Mouse (Mus musculus): ENCODE results near the gene Rccd1. TPM values are rescaled to one million over a fixed set of nuclear protein-coding genes. Genes with fewer than 3 reads are reported as not detected.
A peak's percentile ranks its signal among the peaks of the same experiment; 100 is the strongest.

Gene Rccd1
- polyA plus RNA-seq, 1 experiment from 2014 or later, result 3.7 TPM

DNA sequence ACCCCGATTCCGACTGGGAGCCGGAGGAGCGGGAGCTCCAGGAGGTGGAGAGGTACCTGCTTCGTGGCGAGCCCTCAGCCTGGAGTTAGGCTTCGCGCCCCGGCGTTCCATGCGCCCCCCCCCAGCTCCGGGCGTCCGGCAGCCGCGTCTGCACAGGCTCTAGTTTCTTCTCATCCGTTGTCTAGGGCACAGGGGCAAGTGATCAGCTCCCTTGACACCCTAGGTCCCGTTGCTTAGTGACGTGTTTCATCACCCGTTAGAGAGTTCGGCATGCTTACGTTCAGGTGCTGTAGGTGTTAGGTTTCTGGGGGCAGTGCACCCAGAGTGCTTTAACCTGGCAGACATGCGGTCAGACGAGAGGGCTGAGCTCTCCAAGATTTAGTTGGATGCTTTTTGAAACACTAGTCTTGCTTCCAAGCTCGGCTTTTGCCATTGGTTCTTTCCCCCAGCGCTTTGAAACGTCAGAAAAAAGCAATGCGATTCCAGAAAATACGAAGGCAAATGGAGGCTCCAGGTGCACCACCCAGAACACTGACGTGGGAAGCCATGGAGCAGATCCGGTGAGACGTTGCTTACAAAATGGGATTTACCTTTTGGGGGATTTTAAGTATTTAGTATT, 62.8 kb downstream of the Rccd1 start:
- Histone ChIP-seq H3K4me3 (ENCODE audit: low read depth, low read length) (peak overlapping the region; percentile 83), H3K4me2 (replicated peaks; ENCODE audit: low read depth) (peak overlapping the region; percentile 91), H3K9me3 (ENCODE audit: control insufficient read depth, low read length) (no peaks in the 10 kb centered on the region), H3K27ac (replicated peaks) (peak overlapping the region; percentile 87), H3K4me1 (replicated peaks; ENCODE audit: control insufficient read depth, insufficient read depth) (peaks cover 2% of the 10 kb centered on the region; the same call in 1 of the 2 replicates), H3K36me3 (ENCODE audit: control insufficient read depth, insufficient read depth, low read length) (peaks cover 13% of the 10 kb centered on the region), H3K27me3 (ENCODE audit: control insufficient read depth, insufficient read depth, low read length) (no peaks in the 10 kb centered on the region), H3K9ac (ENCODE audit: low read length) (peak overlapping the region; percentile 87)
- TF ChIP-seq EP300 (optimal IDR thresholded peaks at IDR 0.05) (no peak), CTCF (IDR thresholded peaks at IDR 0.05; ENCODE audit: low read depth) (no peak; the same call in 1 of the 2 replicates)
- ATAC-seq (ENCODE audit: low FRiP score, low TSS enrichment), result peak; percentile 60
- no peak for DNase-seq (ENCODE audit: low spot score)
- WGBS, result 1% methylated on average over 32 of the region's 32 CpGs

DNA sequence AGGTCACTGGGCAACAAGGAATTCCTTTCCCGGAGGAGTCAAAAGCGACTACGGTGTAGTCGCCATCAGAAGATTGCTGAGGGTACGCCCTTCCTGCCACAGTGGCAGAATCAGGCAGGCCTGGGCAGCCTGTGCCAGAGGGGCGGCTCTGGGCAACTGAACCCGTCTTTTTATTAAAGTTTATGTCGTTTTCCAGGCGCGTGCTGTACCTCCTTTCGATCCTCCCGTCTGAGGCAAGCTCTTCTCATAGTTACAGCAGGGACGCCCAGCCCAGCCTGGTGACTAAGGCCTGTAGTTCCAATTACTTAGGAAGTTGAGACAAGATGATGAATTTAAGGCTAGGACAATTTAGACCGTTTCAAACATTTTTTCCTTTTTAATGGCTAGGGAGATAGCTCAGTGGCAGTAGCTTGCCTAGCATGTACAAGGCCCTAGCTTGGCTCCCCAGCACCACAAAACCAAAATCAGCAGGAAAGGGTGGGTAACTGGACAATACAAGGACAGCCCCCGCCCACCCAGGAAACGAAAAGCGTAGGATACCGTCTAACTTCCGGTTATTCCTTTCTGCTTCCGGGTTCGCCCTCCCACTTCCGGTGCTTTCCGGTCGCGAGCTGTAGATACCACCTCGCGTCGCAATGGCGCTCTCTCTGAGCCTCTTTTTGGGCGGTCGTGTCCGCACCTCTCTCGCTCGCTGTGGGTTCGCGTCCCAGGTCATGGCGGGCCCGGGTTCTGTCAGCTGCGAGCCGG, 63.5 kb downstream of the Rccd1 start, which contains the start of gene Ngrn:
Gene Ngrn, plus strand, starts transcription at position 591 of the 747 bp plus-strand sequence.
- WGBS, result 26% methylated on average over 40 of the region's 40 CpGs
- Histone ChIP-seq H3K4me2 (replicated peaks; ENCODE audit: low read depth) (peak within 1 kb of the TSS; percentile 91), H3K9me3 (ENCODE audit: control insufficient read depth, low read length) (no peaks in the 10 kb centered on the region), H3K4me3 (ENCODE audit: low read depth, low read length) (peak within 1 kb of the TSS; percentile 83), H3K4me1 (replicated peaks; ENCODE audit: control insufficient read depth, insufficient read depth) (peaks cover 2% of the 10 kb centered on the region; the same call in 1 of the 2 replicates), H3K9ac (ENCODE audit: low read length) (peak within 1 kb of the TSS; percentile 87), H3K36me3 (ENCODE audit: control insufficient read depth, insufficient read depth, low read length) (peaks cover 13% of the 10 kb centered on the region), H3K27ac (replicated peaks) (peak within 1 kb of the TSS; percentile 87), H3K27me3 (ENCODE audit: control insufficient read depth, insufficient read depth, low read length) (no peaks in the 10 kb centered on the region)
- DNase-seq (ENCODE audit: low spot score), result peak; percentile 88
- ATAC-seq (ENCODE audit: low FRiP score, low TSS enrichment), result peak; percentile 91
- TF ChIP-seq CTCF (IDR thresholded peaks at IDR 0.05; ENCODE audit: low read depth) (peak; percentile 46), EP300 (optimal IDR thresholded peaks at IDR 0.05) (no peak)

DNA sequence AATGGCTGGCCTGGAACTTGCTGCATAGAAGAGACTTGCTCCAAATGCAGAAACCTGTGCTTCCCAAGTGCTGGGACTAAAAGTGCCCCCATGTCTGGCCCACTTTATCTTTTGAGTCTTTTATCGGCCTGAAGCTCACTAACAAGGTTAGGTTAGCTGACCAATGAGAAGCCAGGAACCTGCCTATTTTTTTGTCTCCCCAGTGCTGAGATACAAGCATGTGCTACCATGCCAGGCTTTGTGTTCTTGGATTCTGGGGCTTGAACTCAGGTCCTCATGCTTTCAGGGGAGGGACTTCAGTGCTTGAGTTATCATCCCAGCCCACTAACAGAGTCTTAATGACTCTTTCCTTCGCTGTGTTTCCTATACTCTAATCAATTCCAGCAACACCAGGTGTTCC, 66.5 kb downstream of the Rccd1 start:
- ATAC-seq (ENCODE audit: low FRiP score, low TSS enrichment), result no peak
- WGBS, result 64% methylated on average over 2 of the region's 2 CpGs

DNA sequence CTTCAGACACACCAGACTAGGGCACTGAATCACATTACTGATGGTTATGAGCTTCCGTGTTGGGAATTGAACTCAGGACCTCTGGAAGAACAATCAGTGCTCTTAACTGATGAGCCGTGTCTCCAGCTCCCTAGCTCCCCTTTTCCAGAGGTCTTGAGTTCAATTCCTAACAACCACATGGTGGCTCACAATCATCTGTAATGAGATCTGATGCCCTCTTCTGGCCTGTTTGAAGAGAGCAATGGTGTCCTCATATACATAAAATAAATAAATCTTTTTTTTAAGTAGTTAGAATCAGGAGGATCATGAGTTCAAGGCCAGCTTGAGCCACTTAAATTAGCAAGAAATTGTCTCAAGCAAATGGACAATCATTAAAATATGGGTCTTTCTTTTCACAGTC, 68.3 kb downstream of the Rccd1 start:
- Histone ChIP-seq H3K4me1 (replicated peaks; ENCODE audit: control insufficient read depth, insufficient read depth) (no peaks in the 10 kb centered on the region), H3K27ac (replicated peaks) (no peak overlapping the region), H3K9me3 (ENCODE audit: control insufficient read depth, low read length) (no peaks in the 10 kb centered on the region), H3K36me3 (ENCODE audit: control insufficient read depth, insufficient read depth, low read length) (no peaks in the 10 kb centered on the region), H3K27me3 (ENCODE audit: control insufficient read depth, insufficient read depth, low read length) (no peaks in the 10 kb centered on the region), H3K9ac (ENCODE audit: low read length) (no peak overlapping the region), H3K4me3 (ENCODE audit: low read depth, low read length) (no peak overlapping the region), H3K4me2 (replicated peaks; ENCODE audit: low read depth) (no peak overlapping the region)
- ATAC-seq (ENCODE audit: low FRiP score, low TSS enrichment) (no peak), DNase-seq (ENCODE audit: low spot score) (no peak)
- 70% methylated on average over 2 of the region's 2 CpGs for WGBS
- TF ChIP-seq CTCF (IDR thresholded peaks at IDR 0.05; ENCODE audit: low read depth) (peak; percentile 51), EP300 (optimal IDR thresholded peaks at IDR 0.05) (no peak)

More for the DNA sequence above, 66.5 kb downstream of the Rccd1 start:
- Histone ChIP-seq H3K4me3 (ENCODE audit: low read depth, low read length) (no peak overlapping the region), H3K4me2 (replicated peaks; ENCODE audit: low read depth) (no peak overlapping the region), H3K9me3 (ENCODE audit: control insufficient read depth, low read length) (no peaks in the 10 kb centered on the region), H3K27me3 (ENCODE audit: control insufficient read depth, insufficient read depth, low read length) (no peaks in the 10 kb centered on the region), H3K36me3 (ENCODE audit: control insufficient read depth, insufficient read depth, low read length) (no peaks in the 10 kb centered on the region), H3K9ac (ENCODE audit: low read length) (no peak overlapping the region), H3K4me1 (replicated peaks; ENCODE audit: control insufficient read depth, insufficient read depth) (peaks cover 2% of the 10 kb centered on the region; the same call in 1 of the 2 replicates), H3K27ac (replicated peaks) (no peak overlapping the region)
- DNase-seq (ENCODE audit: low spot score), result no peak
- TF ChIP-seq EP300 (optimal IDR thresholded peaks at IDR 0.05) (no peak), CTCF (IDR thresholded peaks at IDR 0.05; ENCODE audit: low read depth) (no peak)

DNA sequence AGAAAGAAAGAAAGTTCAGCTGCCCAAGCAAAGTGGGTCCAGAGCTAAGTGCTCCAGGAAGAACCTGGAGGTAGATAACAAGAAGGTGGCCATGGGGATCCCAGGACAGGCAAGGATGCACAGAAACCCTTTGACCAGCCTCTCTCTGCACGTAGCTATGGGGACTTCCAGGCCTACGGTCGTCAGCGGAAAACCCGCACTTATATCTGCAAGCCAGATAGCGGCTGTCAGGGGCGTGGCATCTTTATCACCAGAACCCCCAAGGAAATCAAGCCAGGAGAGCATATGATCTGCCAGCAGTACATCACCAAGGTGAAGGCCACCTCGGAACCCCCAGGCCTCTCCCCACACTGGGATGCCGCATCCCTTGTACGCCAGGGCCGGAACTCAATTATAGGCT, 71.4 kb downstream of the Rccd1 start:
- no peak overlapping the region for H3K4me3 ChIP-seq (ENCODE audit: low read depth, low read length)
- no peaks in the 10 kb centered on the region for H3K4me1 ChIP-seq (replicated peaks; ENCODE audit: control insufficient read depth, insufficient read depth)
- no peak overlapping the region for H3K9ac ChIP-seq (ENCODE audit: low read length)
- no peaks in the 10 kb centered on the region for H3K9me3 ChIP-seq (ENCODE audit: control insufficient read depth, low read length)
- H3K27ac ChIP-seq (replicated peaks), result no peak overlapping the region
- ATAC-seq (ENCODE audit: low FRiP score, low TSS enrichment) (no peak), DNase-seq (ENCODE audit: low spot score) (no peak)
- TF ChIP-seq EP300 (optimal IDR thresholded peaks at IDR 0.05), result no peak
- TF ChIP-seq CTCF (IDR thresholded peaks at IDR 0.05; ENCODE audit: low read depth), result no peak
- no peak overlapping the region for H3K4me2 ChIP-seq (replicated peaks; ENCODE audit: low read depth)
- no peaks in the 10 kb centered on the region for H3K27me3 ChIP-seq (ENCODE audit: control insufficient read depth, insufficient read depth, low read length)
- H3K36me3 ChIP-seq (ENCODE audit: control insufficient read depth, insufficient read depth, low read length), result no peaks in the 10 kb centered on the region
- WGBS, result 85% methylated on average over 11 of the region's 11 CpGs

DNA sequence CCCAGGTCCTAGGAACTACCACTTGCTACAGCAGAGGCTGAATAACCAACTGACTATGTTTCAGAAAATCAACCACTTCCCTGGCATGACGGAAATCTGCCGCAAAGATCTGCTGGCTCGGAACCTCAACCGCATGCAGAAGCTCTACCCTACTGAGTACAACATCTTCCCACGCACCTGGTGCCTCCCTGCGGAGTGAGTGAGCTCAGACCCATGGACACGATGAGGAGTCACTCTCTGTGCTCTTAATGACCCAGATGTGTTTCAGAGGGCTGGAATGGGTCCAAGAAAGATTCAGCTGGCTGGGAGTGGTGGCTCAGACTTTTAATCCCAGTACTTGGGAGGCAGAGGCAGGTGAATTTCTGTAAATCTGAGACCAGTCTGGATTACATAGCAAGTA, 71.8 kb downstream of the Rccd1 start:
- Histone ChIP-seq H3K4me2 (replicated peaks; ENCODE audit: low read depth) (no peak overlapping the region), H3K9me3 (ENCODE audit: control insufficient read depth, low read length) (no peaks in the 10 kb centered on the region), H3K27me3 (ENCODE audit: control insufficient read depth, insufficient read depth, low read length) (no peaks in the 10 kb centered on the region), H3K9ac (ENCODE audit: low read length) (no peak overlapping the region), H3K4me3 (ENCODE audit: low read depth, low read length) (no peak overlapping the region), H3K36me3 (ENCODE audit: control insufficient read depth, insufficient read depth, low read length) (no peaks in the 10 kb centered on the region), H3K27ac (replicated peaks) (no peak overlapping the region), H3K4me1 (replicated peaks; ENCODE audit: control insufficient read depth, insufficient read depth) (no peaks in the 10 kb centered on the region)
- TF ChIP-seq EP300 (optimal IDR thresholded peaks at IDR 0.05), result no peak
- no peak for TF ChIP-seq CTCF (IDR thresholded peaks at IDR 0.05; ENCODE audit: low read depth)
- ATAC-seq (ENCODE audit: low FRiP score, low TSS enrichment), result no peak
- 78% methylated on average over 7 of the region's 7 CpGs for WGBS
- no peak for DNase-seq (ENCODE audit: low spot score)
